Mouse (Mus musculus) right cerebral cortex, postnatal 4 days (tissue): ENCODE data around the gene Ppp3ca.

ENCODE experiments used
- DNase-seq: peaks from one replicate; pipeline ENCODE4 v3.0.0-alpha.2; 2022

The Ppp3ca gene

GRCm38 (mm10) chr3:136670110-136670359 lies at the start of gene Ppp3ca:
Ppp3ca (plus strand) TSS chr3:136670124.
- DNase-seq: no peak

DNA sequence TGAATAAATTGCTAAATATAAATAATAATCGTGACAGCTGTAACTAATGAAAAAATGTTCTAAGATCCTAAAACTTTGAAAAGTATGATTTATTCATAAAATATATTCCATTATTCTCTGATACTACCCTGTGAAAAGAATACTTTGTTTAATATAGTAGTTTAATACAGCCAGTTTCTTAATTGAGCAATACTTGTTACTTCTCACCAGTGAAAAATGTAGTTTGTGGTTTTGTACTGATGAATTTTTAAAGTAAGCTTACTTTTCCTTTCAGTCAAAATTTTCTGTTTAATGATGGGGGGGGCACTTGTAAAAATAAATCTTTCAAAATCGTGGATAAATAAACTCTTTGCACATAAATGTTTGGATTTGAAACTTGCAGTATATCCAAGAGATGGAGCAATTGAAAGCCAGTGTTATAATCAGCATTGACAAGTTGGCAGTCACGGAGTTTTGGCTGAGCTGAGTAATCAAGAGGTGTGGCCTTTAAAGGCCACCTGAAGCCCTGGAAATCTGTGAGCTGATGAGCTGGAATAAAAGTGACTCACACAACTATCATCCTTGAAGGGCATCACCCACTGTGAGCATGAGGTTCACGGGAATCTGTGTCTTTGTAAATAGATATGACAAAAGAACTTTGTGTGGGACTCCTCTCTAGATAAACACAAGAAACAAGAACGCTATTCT lies 29.2 kb upstream of the Ppp3ca start:
- no peak for DNase-seq

DNA sequence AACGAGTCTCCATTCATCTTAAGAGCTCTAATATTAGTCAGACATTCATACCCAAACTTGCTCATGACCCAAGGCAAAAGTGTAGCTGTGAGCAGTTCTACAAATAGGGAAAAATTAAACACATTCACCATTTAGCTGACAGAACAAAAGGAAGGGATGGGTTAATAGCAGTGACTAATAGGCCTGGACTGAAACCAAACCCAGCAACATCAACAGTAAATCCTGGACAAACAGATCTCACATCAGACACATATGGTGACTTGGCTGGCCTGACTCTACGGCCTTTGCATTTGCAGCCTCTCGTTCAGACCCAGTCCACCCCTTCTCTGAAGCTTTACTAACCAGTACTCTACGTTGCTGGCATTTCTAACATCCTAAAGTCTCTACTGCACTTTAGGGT lies 19.0 kb upstream of the Ppp3ca start:
- DNase-seq: no peak

- DNase-seq: no peak
Measured at GRCm38 (mm10) chr3:136651496-136651895, 18.4 kb upstream of the Ppp3ca start.

DNA sequence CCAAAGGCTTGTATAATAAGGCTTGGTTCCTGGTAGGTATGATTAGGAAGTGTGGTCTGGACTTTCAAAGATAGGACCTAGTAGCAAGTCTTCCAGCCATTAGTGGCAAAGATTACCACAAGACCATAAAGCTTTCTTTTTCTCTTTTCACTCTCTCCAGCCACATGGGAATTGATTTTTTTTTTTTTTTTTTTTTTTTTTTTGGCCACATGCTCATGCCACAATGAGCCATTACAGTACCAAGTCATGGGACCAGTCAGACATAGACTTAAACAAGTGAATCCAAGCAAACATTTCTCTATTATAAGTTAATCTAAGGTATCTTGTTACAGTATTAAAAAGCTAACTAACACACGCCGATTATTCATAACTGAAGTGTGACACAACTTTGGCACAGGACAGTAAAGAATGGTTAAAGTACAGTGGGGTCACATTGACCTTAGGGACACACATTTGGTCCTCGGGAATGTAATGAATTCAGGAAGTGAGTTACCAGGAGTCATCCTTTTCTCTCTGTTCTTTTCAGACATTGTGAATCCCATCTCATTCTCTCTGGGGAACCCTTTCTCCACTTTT lies 13.4 kb upstream of the Ppp3ca start:
- DNase-seq: no peak

DNA sequence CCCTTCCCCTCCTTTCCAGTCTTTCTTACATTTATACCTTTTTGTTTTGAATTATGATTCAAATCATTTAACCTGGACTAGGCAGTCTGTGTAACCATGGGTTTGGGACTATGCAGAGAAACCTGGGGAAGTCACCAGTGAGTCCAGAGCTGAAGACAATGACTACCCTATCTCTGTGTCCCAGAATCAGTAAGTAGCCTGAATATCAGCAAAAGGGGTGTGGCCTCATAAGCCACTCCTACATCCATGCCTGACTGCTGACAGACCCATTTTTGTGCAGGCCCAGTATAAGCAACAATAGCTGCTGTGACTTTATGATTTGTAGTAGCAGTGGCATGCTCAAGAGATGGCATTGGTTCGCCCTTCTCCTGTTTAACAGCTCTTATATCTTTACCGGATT lies 11.2 kb upstream of the Ppp3ca start:
- no peak for DNase-seq

GRCm38 (mm10) chr3:136665119-136665518 lies 4.8 kb upstream of the Ppp3ca start:
- DNase-seq: no peak

GRCm38 (mm10) chr3:136668072-136668471 lies 1.9 kb upstream of the Ppp3ca start:
- peak; percentile 25 for DNase-seq

DNA sequence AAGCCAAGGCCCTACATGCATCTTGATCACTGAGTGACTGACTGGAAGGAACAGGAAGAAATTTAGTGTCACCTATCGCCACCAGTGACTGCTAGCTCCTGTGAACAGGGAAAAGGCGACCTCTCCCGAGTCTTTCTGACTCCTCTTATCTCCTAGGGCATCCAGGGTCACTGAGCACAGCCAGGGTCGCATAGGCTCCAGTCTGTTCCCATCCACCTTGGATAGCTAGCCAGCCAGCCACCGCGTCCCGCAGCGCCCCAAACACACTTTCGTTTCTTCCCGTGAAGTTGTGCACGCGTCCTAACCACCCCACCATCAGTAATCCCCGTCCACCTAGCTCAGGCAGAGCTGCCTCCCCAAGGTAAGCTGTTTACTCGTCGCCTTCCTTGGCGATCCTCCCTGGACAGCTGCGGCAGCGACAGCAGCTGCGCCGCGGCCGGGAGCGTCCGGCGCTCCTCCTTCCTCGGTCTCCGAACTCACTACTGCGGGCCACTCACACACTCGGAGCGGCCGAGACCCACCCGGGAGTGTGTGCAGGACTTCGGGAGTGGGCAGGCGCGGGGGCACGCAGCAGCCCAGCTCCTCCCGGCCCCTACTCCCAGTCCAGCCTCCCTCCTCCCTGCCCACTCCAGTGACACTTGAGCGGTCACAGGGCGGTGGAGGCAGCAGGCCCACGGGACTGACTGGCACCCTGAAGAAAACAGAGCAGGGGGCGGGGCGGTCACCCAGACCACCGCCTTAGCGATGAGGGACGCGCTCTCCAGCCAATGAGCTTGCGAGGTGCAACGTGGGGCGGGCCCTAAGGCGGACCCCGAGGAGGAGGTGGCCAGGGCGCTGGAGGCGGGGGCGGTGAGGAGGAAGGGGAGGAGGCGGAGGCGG lies 454 bp upstream of the Ppp3ca start:
- DNase-seq: peak; percentile 100

- peak; percentile 74 for DNase-seq
Measured at GRCm38 (mm10) chr3:136670360-136671131, 622 bp downstream of the Ppp3ca start.

DNA sequence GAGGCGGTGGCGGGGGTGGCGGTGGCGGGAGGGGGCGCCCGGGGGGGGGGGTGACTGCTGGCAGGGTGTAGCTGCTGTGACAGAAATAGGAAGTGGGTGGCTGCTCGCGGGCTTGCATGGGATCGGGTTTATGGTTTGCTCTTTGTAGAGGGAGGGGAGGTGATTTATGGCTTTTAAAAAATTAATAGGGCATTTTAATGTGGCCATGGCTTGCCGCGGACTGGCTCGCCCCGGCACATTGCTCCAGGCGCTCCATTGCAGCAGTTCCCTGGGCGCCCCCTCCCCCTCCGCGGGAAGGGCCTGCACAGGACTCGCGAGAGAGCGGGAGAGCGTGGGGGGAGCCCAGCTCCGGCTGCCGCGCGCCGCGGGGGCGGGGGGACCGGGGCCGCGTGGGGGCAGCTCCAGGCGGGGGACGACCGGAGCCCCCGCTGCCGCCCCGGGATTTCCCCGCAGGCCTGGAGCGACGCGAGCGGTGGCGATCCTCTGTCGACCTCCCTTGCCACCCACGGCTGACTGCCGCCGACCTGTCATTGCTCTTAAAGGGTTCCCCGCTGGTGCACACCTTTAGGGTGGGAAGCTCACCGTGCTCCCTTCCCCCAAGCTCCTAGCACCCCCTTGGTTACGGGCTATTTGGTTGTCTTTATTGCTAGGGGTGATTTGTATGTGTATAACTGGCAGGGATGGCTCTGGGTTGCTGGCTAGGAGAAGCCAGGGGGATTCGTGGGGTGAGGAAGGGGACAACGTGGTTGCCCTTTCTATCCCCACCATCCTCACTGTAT lies 1.4 kb downstream of the Ppp3ca start:
- DNase-seq: peak; percentile 84

- no peak for DNase-seq
Measured at GRCm38 (mm10) chr3:136671940-136672278, 2.0 kb downstream of the Ppp3ca start.

GRCm38 (mm10) chr3:136672870-136673269 lies 2.9 kb downstream of the Ppp3ca start:
- no peak for DNase-seq

DNA sequence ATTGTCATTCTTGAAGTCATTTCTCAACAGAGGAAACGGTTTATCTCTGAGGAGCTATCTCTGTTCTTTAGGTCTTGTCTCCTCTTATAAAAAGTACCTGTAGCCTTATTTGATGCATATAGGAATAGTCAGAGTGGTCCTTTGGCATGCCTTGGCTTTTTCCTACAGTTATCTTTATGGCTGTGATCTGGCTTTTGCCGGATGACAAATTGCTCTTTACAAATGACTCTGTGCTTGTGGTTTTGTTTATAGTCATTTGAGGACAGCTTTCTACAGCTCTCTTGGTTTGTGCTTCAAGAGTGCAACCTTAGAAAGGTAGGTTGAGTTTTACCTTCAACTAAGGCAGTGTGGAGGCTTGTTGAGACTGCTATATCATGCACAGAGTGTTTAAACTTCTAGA lies 3.4 kb downstream of the Ppp3ca start:
- DNase-seq: no peak

- no peak for DNase-seq
Measured at GRCm38 (mm10) chr3:136674486-136674885, 4.6 kb downstream of the Ppp3ca start.

DNA sequence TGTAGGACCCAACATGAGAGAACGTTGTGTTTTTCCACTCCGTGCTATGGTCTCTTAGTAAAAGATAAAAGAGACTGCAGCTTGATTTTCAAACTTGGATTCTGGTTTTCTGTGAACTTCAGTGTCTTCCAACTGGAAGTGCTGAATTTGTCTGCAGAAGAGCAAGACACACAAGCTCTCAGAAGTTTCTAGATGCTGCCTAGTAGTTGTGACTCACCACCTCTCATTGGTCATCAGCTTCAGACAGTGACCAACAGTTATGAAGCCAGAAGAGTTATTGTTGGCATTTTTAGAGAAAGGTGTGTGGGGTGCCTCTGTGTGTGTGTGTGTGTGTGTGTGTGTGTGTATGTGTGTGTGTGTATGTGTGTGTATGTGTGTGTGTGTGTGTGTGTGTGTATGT lies 7.1 kb downstream of the Ppp3ca start:
- no peak for DNase-seq

GRCm38 (mm10) chr3:136678386-136678785 lies 8.5 kb downstream of the Ppp3ca start:
- DNase-seq: no peak

DNA sequence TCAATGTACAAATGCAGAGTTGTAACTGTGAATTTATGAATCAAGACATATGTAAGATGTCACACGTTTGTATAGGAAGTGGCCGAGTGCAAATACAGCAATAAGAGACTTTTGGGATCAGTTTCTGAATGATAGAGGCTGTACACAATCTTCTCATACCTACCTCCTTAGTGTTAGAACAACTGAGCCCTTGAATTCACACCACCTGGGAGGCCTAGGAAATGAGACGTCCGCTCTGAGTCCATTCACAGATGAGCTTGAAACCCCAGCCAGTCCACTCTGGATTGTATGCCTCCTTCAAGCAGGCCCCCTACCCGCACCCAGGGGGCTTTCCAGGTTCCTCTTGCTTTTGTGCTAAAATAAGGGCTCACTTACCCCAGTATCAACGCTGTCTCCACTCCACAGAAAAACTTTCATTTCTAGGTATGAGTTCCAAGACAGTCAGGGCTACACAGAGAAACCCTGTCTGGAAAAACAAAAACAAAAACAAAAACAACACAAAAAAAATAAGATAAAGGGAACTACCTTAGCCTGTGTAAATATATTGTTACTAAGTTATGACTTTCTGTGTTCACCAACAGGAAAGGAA lies 10.1 kb downstream of the Ppp3ca start:
- no peak for DNase-seq

DNA sequence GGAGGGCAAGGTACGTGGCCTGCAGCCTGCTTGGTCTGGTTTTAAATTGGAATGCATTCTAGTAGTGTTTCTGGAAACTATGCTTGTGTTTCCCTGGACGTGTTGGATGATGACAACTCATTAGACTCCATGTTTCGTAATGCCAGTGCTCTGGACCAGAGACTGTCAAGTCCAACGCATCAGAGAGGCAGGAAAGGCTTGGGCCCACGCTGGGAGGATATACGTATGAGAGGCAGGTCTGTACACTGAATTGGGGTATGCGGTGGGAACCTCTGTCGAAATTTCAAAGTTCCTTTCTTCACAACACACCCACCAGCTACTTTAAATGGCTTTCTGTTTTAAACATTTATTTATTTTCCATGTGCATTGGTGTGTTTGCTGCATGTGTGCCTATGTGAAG lies 12.3 kb downstream of the Ppp3ca start:
- DNase-seq: no peak

- DNase-seq: no peak
Measured at GRCm38 (mm10) chr3:136684191-136684958, 14.5 kb downstream of the Ppp3ca start.

DNA sequence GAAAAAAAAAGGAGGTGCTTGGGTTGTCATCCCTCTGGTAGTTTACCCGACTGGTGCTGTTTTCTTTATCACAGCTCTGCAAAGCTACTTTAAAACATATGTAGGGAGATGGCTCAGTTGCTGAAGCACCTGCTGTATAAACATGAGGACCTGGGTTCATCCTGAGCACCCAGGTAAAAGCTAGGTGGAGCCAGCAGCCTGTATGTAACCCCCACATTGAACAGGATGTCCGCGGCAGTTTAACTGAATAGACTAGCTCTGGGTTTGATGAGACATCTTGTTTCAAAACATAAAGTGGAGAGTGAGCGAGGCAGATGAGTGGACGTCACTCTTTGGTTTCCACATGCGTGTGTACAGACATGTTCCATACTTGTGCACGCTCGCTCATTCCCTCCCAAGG lies 16.5 kb downstream of the Ppp3ca start:
- no peak for DNase-seq
